Mouse (Mus musculus) lung, postnatal 0 days (tissue): Measurements from ENCODE around the gene Fam50a.

ENCODE experiments used
- CTCF ChIP-seq: IDR thresholded peaks from 2 replicates; pipeline ENCODE4 v1.5.1; 2016; ENCODE audit warnings: antibody characterized with exemption, mild to moderate bottlenecking
- EP300 ChIP-seq: IDR thresholded peaks from 2 replicates; pipeline ENCODE4 v1.6.1; 2016; ENCODE audit warnings: antibody characterized with exemption, mild to moderate bottlenecking, control low read depth

DNA sequence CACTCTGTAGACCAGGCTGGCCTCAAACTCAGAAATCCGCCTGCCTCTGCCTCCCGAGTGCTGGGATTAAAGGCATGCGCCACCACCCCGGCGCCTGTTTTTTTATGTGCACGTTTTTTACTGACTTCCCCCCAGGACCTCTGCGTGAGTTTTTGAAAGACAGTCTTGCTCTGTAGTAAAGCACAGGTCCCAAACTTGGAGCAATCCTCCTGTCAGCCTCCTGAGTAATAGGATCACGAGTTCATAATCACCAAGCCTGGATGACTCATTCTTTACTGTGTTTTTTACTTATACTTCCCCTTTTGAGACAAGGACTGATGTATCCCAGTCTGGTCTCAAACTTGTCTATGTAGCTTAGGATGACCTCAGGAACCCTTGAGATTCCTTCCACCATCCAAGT, 34.9 kb upstream of the Fam50a start:
- TF ChIP-seq EP300 (no peak), CTCF (no peak)
